Mouse (Mus musculus) thymus, postnatal 10 days (tissue): Measurements from ENCODE around the gene Lst1.
"Not testable (repeated sequence)": the region's sequence is repeated elsewhere in the genome, so short reads cannot be mapped to it uniquely, and the experiment has no call there.

Experiments used
- DNase-seq, 2 experiments: peaks; one replicate each; pipeline ENCODE4 v3.0.0; 2021; ENCODE audit warnings: low spot score in 2 of 2

The Lst1 gene

GRCm38 (mm10) chr17:35187959-35188610, at the start of gene Lst1:
Gene Lst1, minus strand, starts transcription at chr17:35188439.
- no peak for DNase-seq

GRCm38 (mm10) chr17:35237504-35237903, 49.3 kb upstream of the Lst1 start:
- no peak for DNase-seq

- no peak for DNase-seq
Measured at GRCm38 (mm10) chr17:35236996-35237395, 48.8 kb upstream of the Lst1 start.

DNA sequence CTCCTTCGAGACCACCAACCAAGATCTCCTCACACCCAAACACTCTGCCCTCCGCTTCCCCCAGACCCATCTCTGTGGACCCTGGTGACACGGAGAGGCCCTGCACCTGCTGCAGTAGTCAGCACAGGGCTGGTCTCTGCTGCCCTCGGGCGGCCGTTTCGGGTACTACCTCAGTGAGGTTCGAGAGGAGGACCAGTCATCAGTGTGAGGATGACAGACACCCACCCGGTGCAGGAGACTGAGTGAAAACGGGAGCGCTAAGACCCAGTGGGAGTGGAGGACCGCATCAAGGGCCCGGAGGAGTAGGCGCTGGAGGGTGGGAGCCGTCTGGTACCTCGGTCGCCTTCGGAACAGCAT, 48.1 kb upstream of the Lst1 start:
- DNase-seq, result peak; percentile 97 to 100

DNA sequence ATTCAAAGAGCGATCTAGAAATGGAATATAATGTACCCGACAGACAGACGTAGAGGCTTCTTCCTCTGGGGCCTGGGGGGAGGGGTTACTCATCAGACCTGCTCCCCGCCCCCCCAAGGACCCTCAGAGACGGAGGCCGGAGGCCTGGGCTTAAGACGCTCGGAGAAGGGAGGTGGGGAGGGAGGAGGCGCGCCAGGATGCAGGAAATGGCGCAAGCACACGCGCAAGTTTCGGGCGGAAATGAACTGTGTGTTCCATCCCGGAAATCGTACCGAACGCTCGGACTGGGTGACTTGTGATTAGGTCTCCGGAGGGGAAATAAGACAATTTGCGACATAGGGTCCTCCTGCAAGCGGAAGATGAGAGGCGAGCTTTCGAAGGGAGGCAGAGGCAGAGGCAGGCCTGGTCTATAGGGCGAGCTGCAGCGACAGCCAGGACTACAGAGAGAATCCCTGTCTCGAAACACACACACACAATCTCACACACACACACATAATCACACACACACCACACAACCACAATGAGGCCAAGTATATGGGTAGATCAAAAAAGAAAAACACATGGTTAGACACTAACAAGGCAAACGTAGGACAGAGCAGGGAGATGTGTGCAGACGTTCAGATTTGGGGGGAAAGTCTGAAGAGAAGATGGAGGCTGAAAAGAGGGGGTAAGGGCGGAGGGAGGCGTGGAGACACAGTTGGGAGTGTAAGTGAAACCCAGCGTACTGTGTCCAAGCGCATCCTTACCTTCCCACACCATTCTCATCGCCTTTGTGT, 47.6 kb upstream of the Lst1 start, which contains the start of gene Nfkbil1:
Nfkbil1 (minus strand) TSS at position 179 of the 776 bp plus-strand sequence.
- peak; percentile 81 to 85 for DNase-seq

GRCm38 (mm10) chr17:35234903-35235302, 46.7 kb upstream of the Lst1 start:
- peak in 1 of 2 experiments; percentile 47 for DNase-seq

DNA sequence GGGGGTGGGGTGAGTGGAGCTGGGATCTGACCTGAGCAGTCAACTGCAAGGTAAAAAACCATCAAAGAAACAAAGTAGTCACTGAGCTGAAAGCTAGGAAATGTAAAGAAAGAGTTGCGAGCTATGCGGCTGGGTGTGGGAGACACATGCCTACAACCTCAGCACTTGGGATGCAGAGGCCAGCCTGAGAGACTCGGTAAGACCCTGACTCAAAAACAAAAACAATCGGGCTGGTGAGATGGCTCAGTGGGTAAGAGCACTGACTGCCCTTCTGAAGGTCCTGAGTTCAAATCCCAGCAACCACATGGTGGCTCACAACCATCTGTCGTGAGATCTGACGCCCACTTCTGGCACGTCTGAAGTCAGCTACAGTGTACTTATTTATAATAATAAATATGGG, 45.9 kb upstream of the Lst1 start:
- not testable (repeated sequence) for DNase-seq

DNA sequence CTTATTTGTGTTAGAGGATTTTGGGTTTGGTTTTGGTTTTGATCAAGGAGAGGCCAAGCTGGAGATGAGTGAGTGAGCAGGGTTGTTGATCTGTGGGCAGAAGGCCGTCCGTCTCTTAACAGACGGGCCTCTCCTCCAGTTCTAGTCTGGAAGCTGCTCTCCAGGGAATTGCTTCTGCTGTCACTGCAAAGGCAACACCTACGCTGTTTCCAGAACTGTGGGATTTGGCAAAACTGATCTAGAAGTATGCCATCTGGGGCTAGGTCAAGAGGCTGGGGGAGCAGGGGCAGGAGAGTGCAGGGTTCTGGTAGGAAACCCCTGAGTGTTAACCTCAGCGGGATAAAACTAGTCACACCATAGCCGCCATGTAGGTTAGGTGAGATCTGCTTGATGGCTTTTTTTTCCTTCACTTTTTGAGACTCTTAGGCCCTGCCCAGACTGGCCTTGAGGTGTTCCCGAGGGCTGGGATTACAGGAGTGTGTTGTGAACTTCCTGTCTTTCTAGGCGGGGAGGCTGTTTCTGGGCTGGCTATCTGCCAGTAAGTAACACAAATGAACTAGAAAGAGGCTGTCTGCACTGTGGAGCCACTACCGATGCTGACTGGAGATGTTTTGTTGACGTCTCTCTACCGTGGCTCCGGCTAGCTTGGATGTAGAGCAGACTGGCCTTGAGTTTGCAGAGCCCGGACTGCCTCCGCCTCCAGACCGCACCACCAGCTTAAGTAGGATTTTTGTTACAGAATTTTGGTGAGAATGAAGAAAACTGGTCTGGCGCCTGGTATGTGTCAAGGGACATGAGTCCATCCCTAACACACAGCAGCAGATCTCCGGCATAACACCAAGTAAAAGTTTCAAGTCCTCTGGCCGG, 45.1 kb upstream of the Lst1 start, which contains the start of gene Atp6v1g2:
Atp6v1g2 (plus strand) TSS at position 547 of the 867 bp plus-strand sequence.
- no peak for DNase-seq

GRCm38 (mm10) chr17:35232659-35233058, 44.4 kb upstream of the Lst1 start:
- DNase-seq, result peak; percentile 54 to 62

GRCm38 (mm10) chr17:35232043-35232442, 43.8 kb upstream of the Lst1 start:
- DNase-seq, result peak; percentile 76 to 91

DNA sequence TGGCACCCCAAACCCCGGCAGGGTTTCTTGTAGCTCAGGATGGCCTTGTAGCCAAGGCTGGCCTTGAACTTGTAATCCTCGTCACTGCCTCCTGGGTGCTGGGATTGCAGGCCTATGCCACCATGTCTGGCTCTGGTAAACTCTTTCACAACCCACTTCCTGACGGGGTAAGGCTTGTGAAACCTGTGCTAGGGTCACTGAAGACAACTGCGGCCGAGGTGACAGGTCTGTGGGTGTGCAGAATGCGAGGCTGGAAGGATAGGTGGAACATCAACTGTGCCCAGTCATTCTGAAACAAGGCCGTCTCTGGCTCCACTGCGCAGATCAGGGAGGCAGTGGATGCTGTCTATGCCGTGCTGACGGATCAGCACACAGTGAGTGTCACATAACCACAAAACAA, 42.8 kb upstream of the Lst1 start:
- no peak for DNase-seq

GRCm38 (mm10) chr17:35226561-35227046, 38.4 kb upstream of the Lst1 start:
- DNase-seq, result peak; percentile 39 to 51

GRCm38 (mm10) chr17:35225456-35225855, 37.2 kb upstream of the Lst1 start:
- no peak for DNase-seq

DNA sequence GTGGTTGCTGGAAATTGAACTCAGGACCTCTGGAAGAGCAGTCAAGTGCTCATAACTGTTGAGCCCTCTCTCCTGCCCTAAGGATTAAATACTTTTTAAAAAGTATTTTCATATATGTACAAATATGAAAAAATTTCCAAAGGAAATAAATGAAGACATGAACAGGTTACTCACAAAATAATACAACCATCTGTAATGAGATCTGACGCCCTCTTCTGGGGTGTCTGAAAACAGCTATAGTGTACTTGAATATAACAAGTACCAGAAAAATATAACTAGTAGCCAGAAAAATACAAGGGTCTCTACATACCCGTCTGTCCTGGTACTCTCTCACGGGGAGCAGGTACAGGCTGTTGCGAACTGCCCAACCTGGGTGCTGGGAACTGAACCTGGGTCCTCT, 36.4 kb upstream of the Lst1 start:
- no peak for DNase-seq

DNA sequence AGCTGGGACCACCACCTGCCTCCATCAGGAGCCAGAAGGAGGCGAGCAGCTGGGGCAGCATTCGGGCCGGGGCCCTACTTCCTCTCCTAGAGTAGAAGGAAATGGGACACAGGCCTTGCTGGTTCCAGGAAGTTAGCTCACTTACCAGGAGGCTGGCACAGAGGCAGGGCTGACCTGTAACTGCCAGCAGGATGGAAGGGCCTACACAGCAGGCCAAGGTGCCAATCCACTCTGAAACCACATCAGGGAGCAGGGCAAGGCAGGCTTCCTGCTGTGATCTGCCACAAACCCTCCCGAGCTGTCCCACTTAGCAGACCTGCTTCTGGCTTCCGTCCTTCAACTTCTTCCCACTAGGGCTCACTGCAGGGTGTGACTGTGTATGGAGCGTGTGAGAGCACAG, 34.1 kb upstream of the Lst1 start:
- DNase-seq, result peak; percentile 65 to 67

DNA sequence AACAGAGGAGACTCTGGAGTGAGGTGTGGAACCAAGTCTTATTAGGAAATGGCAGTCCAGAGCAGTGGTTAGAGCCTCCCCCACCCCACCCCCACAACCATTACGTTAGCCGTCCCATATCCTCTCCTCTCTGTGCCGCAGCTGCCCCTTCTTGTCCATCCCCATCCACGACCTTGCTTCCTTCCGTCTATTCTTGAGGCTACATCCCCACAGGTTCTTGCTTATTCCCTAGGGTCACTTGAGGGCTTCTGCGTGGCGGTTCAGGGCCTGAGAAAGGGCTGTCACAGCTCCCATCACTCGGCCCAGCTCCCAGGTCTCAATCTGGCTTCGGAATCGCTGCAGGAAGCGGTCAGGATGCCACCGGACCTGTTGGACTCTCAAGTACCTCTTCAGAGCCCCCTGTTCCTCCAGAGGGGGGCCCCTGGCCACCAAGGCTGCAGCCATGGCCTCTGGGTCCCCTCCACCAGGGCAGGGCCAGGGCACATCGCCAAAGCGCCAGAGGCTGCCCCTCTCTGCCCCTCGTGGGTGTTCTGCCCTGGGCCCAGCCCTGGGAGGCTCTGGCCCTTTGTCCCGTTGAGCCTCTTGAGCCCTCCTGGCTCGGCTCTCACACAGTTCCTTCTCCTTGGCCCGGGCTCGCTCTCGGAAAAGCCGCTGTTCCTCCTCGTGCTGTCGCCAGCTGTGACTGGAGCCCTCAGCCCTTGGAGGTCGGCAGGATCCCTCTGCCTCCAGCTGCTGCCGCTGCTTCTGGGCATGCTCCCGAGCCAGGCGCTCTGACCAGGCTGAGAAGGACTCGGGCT, 32.1 kb upstream of the Lst1 start, which contains the start of gene Gm16181:
Gm16181 (plus strand) TSS at position 679 of the 797 bp plus-strand sequence.
- no peak for DNase-seq

- peak; percentile 66 to 69 for DNase-seq
Measured at GRCm38 (mm10) chr17:35219601-35220041, 31.4 kb upstream of the Lst1 start.

GRCm38 (mm10) chr17:35218516-35219193, 30.4 kb upstream of the Lst1 start:
- DNase-seq, result peak; percentile 30 to 48

DNA sequence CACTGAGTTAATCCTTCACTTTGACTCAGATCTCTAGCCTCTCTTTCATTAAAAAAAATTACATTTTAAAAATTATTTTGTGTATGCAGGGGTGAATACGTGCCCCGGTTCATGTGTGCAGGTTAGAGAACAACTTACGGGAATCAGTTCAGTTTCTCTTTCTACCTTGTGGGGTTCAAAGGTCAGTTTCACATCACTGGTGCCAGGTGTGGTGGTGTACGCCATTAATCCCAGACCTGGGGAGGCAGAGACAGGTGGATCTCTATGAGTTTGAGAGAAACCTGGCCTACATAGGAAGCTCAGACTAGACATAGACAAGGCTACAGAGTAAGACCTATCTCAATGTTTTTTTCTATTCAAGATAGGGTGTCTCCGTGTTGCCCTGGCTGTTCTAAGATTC, 24.8 kb upstream of the Lst1 start:
- no peak for DNase-seq

DNA sequence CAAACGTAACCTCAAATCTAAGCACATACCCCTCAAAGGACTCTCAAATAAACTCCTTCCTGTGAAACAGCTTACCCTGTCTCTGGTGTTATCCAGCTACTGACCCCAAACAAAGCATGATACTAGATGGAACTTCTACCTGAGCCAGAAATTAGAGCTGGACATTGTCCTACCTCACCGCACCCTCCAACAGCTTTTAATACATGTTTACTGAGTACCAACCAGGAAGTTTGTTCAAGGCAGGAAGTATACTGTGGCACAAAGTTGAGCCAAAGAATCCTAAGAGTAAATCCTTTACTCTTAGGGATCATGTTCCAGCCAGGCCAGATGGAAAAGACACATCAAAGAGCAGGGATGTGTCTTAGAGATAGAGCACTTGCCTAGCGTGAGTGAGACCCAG, 22.4 kb upstream of the Lst1 start:
- no peak for DNase-seq
